12 mouse cellular contexts compared by ENCODE assay signal in the genomic region with DNA sequence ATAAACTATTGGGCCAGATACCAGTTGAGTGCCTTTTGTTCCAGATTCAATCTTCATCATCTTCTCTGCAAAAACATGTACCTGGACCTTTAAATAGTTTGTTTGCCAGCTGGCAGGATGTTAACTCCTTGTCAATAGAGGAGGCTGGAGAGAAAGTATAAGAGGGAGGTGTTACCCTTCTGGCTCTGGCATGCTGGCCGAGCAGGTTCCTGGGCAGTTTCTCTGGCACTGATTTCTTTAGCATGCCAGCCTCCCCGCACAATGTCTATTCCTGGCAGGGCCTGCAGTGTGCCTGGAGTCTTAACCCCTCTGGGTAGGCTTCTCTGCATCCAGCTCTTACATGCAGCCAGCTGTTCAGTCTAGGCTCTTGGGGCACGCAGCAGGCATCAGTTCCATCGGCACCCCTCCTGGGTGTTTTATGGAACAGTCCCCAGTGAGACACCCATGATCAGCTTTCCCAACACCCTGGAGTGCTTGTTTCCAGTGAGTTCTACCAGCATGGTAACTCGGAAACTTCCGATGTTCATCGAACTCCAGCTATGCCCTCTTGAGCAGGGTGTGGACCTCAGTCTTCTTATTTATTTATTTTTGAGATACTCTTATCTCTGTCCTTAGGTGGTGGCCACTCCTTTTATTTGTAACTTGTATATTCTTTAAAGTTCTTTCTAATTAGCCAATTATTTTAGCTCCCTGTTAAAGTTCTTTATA. TPM values are rescaled to one million over a fixed set of nuclear protein-coding genes. Genes with fewer than 3 reads are reported as not detected.
DNase-seq lines count a peak whose midpoint lies in the region; ATAC-seq lines count a peak whose summit lies in the region.
"Had no signal": no experiment of that assay in that cellular context is flagged by ENCODE, and none has a peak within 500 bp of the region (broad histone marks: within the 10 kb centered on the region; RNA-seq: fewer than 3 reads in every experiment).

No protein-coding gene starts in this region.

- H3K36me3 ChIP-seq in heart, embryonic 12.5 days = peaks cover 6% of the 10 kb centered on the region
- H3K36me3 ChIP-seq in intestine, embryonic 15.5 days = no peaks in the 10 kb centered on the region
- H3K36me3 ChIP-seq: forebrain, embryonic 15.5 days; midbrain, embryonic 13.5 days had no signal

- ATAC-seq in heart, embryonic 12.5 days (ENCODE audit: insufficient number of reproducible peaks, low FRiP score) = no peak
- ATAC-seq in intestine, embryonic 15.5 days = peak; percentile 59
- ATAC-seq in inflammation-experienced regulatory T-cells, adult 6 months = no peak
- ATAC-seq: CD4-positive, CD25-positive, alpha-beta regulatory T cell, adult 4 months; forebrain, embryonic 15.5 days; midbrain, embryonic 13.5 days had no signal

- H3K27me3 ChIP-seq in heart, embryonic 12.5 days (replicated peaks) = no peaks in the 10 kb centered on the region
- H3K27me3 ChIP-seq in intestine, embryonic 15.5 days (replicated peaks) = no peaks in the 10 kb centered on the region
- H3K27me3 ChIP-seq: forebrain, embryonic 15.5 days; midbrain, embryonic 13.5 days had no signal

- peaks cover 5% of the 10 kb centered on the region; the same call in 1 of the 2 replicates for H3K4me1 ChIP-seq in heart, embryonic 12.5 days (replicated peaks)
- H3K4me1 ChIP-seq in intestine, embryonic 15.5 days (replicated peaks) = peaks cover 8% of the 10 kb centered on the region
- H3K4me1 ChIP-seq: midbrain, embryonic 13.5 days had no signal

- no peak overlapping the region for H3K4me2 ChIP-seq in heart, embryonic 12.5 days
- H3K4me2 ChIP-seq in intestine, embryonic 15.5 days (replicated peaks) = peak overlapping the region; percentile 32; the same call in 1 of the 2 replicates
- H3K4me2 ChIP-seq: forebrain, embryonic 15.5 days; midbrain, embryonic 13.5 days had no signal

- 83% methylated on average over 7 of the region's 7 CpGs for WGBS in heart, embryonic 12.5 days
- WGBS in intestine, embryonic 15.5 days = 65% methylated on average over 7 of the region's 7 CpGs

- no peak overlapping the region for H3K9ac ChIP-seq in heart, embryonic 12.5 days
- H3K9ac ChIP-seq in intestine, embryonic 15.5 days = no peak overlapping the region
- H3K9ac ChIP-seq: forebrain, embryonic 15.5 days; midbrain, embryonic 13.5 days had no signal

- H3K27ac ChIP-seq in heart, embryonic 12.5 days (ENCODE audit: poor library complexity, severe bottlenecking) = no peak overlapping the region
- no peak overlapping the region for H3K27ac ChIP-seq in intestine, embryonic 15.5 days
- H3K27ac ChIP-seq: forebrain, embryonic 15.5 days; midbrain, embryonic 13.5 days had no signal

- no peak overlapping the region for H3K4me3 ChIP-seq in heart, embryonic 12.5 days
- H3K4me3 ChIP-seq in intestine, embryonic 15.5 days (replicated peaks) = no peak overlapping the region
- H3K4me3 ChIP-seq: forebrain, embryonic 15.5 days; midbrain, embryonic 13.5 days had no signal

- H3K9me3 ChIP-seq in heart, embryonic 12.5 days (replicated peaks) = no peaks in the 10 kb centered on the region
- no peaks in the 10 kb centered on the region for H3K9me3 ChIP-seq in intestine, embryonic 15.5 days
- H3K9me3 ChIP-seq: forebrain, embryonic 15.5 days; midbrain, embryonic 13.5 days had no signal

- peak; percentile 45 to 72 for DNase-seq in heart, adult 18-20 months
- peak; percentile 34 to 60 for DNase-seq in cerebellum, adult 18-20 months
- peak; percentile 27 for DNase-seq in ovary, postnatal 14 days (ENCODE audit: low spot score)
- no peak for DNase-seq in left cerebral cortex, adult 11 months (ENCODE audit: low spot score)
- DNase-seq in MN1 (ENCODE audit: low spot score) = no peak
- DNase-seq: layer of hippocampus, postnatal 36 days had no signal

RNA-seq across cellular contexts. Expression of gene Erh, which starts 10.0 kb away (rescaled TPM):
- 10 to 100 TPM; 25.2 to 26.9 TPM for total RNA-seq in heart, adult 18-20 months (2021)
- 155 and 173 TPM in 2 replicates for polyA plus RNA-seq in heart, embryonic 12.5 days (2016; fragmentation: Nextera tagmentation; extraction: Ambion mirVana)
- 243 and 269 TPM in 2 replicates for polyA plus RNA-seq in intestine, embryonic 15.5 days (2015; fragmentation: Nextera tagmentation; extraction: Ambion mirVana)
- 100 to 1,000 TPM; 131 to 147 (median 146) TPM for polyA plus RNA-seq in inflammation-experienced regulatory T-cells, adult 6 months (2017; shearing (Covaris generic))

RNA-seq across cellular contexts. Expression of gene Slc39a9, which starts 10.4 kb away (rescaled TPM):
- total RNA-seq in heart, adult 18-20 months (2021) = 10 to 100 TPM; 15.3 to 18.3 TPM
- 22.3 and 24.1 TPM in 2 replicates for polyA plus RNA-seq in heart, embryonic 12.5 days (2016; fragmentation: Nextera tagmentation; extraction: Ambion mirVana)
- polyA plus RNA-seq in intestine, embryonic 15.5 days (2015; fragmentation: Nextera tagmentation; extraction: Ambion mirVana) = 26.4 and 27.1 TPM in 2 replicates
- 10 to 100 TPM; 22.2 to 22.7 (median 22.5) TPM for polyA plus RNA-seq in inflammation-experienced regulatory T-cells, adult 6 months (2017; shearing (Covaris generic))

RNA-seq across cellular contexts. Expression of gene Plekhd1, which starts 38.3 kb away (rescaled TPM):
- under 1 TPM in 1 of 2 experiments, not detected in 1; 0.20 TPM for total RNA-seq in heart, adult 18-20 months (2021)
- 0.50 and 0.70 TPM in 2 replicates for polyA plus RNA-seq in heart, embryonic 12.5 days (2016; fragmentation: Nextera tagmentation; extraction: Ambion mirVana)
- polyA plus RNA-seq in intestine, embryonic 15.5 days (2015; fragmentation: Nextera tagmentation; extraction: Ambion mirVana) = 13.4 and 14.1 TPM in 2 replicates
- 1 to 10 TPM in 2 of 3 experiments, not detected in 1; 1.5 to 2.4 TPM for polyA plus RNA-seq in inflammation-experienced regulatory T-cells, adult 6 months (2017; shearing (Covaris generic))

Comparison
In these comparisons a context has a peak if more than half of its experiments do, and no peak if none do; other contexts are left out.
1. DNase-seq: peak in heart, adult 18-20 months (2 of 2), cerebellum, adult 18-20 months (2 of 2) and ovary, postnatal 14 days (single experiment); none in left cerebral cortex, adult 11 months (single experiment) and MN1 (single experiment).